Mouse (Mus musculus): ENCODE measurements around the gene Peli2. TPM values are rescaled to one million over a fixed set of nuclear protein-coding genes. Genes with fewer than 3 reads are reported as not detected.
A peak's percentile ranks its signal among the peaks of the same experiment; 100 is the strongest.

The Peli2 gene
- polyA plus RNA-seq, 1 experiment, result not detected

DNA sequence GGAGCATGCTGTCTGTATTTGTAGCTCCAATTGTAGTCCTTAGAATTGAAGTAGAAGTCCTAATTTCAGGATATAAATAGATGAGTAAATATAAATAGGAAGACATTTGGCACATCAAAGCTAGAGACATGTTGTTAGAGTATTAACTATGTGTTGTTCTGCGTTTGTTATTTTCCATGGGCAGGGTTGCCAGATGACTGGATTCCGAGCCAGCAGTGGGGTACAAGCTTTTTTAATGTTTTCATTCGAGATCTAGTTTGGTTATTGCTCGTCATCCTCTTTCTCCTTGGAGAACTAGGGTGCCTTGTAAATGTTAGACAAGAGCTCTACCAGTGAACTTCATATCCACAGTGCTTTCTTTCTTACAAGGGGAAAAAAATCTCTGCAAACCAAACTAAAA is 78.9 kb downstream of the Peli2 start:
- H3K4me1 ChIP-seq (ENCODE audit: control insufficient read depth, insufficient read depth, low read length), result peaks cover 42% of the 10 kb centered on the region
- H3K27ac ChIP-seq (ENCODE audit: insufficient read depth, low read depth, low read length), result no peak overlapping the region; the same call in 1 of the 2 replicates
- TF ChIP-seq POLR2A (IDR thresholded peaks at IDR 0.05; ENCODE audit: insufficient read depth, low read depth, low read length), result no peak
- no peak for TF ChIP-seq CTCF (IDR thresholded peaks at IDR 0.05; ENCODE audit: insufficient read depth, low read depth, low read length)
- no peak overlapping the region for H3K4me3 ChIP-seq (ENCODE audit: insufficient read depth, low read depth, low read length)
- whole genome bisulfite sequencing, result 28% methylated on average over 4 of the region's 4 CpGs

DNA sequence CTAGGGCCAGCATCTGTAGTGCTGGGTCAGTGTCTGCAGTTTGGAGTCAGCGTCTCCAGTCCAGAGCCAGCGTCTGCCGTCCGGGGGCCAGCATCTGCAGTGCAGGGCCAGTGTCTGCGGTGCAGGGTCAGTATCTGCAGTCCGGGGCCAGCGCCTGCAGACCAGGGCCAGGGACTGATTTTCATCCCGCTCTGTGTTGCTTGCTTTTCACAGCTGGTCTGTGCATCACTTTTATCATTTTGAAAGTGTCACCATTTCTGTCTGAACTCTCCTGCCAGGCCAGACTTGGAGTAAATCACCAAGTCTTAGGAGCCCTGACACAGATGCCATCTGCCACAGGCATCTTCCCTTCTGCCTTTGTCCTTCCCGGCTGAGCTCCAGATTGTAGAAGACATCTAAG is 79.7 kb downstream of the Peli2 start:
- peaks cover 48% of the 10 kb centered on the region for H3K4me1 ChIP-seq (ENCODE audit: control insufficient read depth, insufficient read depth, low read length)
- WGBS, result 91% methylated on average over 9 of the region's 9 CpGs
- TF ChIP-seq CTCF (IDR thresholded peaks at IDR 0.05; ENCODE audit: insufficient read depth, low read depth, low read length) (no peak), POLR2A (IDR thresholded peaks at IDR 0.05; ENCODE audit: insufficient read depth, low read depth, low read length) (no peak)
- no peak overlapping the region for H3K27ac ChIP-seq (ENCODE audit: insufficient read depth, low read depth, low read length)
- H3K4me3 ChIP-seq (ENCODE audit: insufficient read depth, low read depth, low read length), result no peak overlapping the region

DNA sequence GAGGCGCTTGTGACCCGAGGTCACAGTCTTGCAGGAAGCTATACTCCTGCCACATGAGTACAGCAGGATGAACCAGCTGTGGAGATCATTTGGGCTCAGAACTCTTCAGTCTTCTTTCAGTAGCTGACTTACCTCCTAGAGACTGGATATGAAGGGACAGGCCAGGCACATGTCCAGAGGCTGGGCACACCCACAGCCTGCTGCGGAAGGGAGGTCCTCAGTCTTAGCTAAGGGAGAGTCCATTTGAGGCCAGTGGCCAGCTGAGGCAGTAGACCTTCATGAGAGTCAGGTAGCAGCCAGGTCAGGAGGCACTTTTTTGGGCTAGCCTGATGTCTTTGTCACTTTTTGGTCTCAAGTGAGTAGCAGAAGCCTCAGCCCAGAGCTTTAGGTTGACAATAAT is 80.2 kb downstream of the Peli2 start:
- 83% methylated on average over 3 of the region's 3 CpGs for WGBS
- peaks cover 52% of the 10 kb centered on the region for H3K4me1 ChIP-seq (ENCODE audit: control insufficient read depth, insufficient read depth, low read length)
- H3K4me3 ChIP-seq (ENCODE audit: insufficient read depth, low read depth, low read length), result no peak overlapping the region
- TF ChIP-seq POLR2A (IDR thresholded peaks at IDR 0.05; ENCODE audit: insufficient read depth, low read depth, low read length) (no peak), CTCF (IDR thresholded peaks at IDR 0.05; ENCODE audit: insufficient read depth, low read depth, low read length) (no peak)
- H3K27ac ChIP-seq (ENCODE audit: insufficient read depth, low read depth, low read length), result no peak overlapping the region

DNA sequence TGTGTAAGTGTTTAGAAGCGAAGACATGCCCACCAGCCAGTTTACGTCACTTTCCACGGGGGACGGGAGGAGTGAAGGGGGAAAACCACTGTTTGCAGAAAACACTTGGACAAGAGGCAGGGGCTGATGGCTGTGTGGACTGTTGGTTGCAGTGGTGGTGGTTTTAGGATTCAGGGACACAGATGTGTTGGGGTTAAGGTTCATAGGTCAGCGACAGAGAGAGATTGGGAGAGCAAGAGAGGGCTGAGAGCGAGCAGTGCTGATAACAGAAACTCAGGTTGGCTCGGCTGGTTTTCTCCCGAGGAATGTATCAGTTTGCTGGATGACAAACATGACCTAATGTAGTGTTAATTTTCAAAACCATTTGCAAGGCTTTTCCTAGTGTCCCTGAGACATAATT is 80.8 kb downstream of the Peli2 start:
- Histone ChIP-seq H3K4me3 (ENCODE audit: insufficient read depth, low read depth, low read length) (no peak overlapping the region), H3K4me1 (ENCODE audit: control insufficient read depth, insufficient read depth, low read length) (peaks cover 52% of the 10 kb centered on the region), H3K27ac (ENCODE audit: insufficient read depth, low read depth, low read length) (no peak overlapping the region)
- TF ChIP-seq CTCF (IDR thresholded peaks at IDR 0.05; ENCODE audit: insufficient read depth, low read depth, low read length) (no peak), POLR2A (IDR thresholded peaks at IDR 0.05; ENCODE audit: insufficient read depth, low read depth, low read length) (no peak)
- WGBS, result 73% methylated on average over 8 of the region's 8 CpGs

DNA sequence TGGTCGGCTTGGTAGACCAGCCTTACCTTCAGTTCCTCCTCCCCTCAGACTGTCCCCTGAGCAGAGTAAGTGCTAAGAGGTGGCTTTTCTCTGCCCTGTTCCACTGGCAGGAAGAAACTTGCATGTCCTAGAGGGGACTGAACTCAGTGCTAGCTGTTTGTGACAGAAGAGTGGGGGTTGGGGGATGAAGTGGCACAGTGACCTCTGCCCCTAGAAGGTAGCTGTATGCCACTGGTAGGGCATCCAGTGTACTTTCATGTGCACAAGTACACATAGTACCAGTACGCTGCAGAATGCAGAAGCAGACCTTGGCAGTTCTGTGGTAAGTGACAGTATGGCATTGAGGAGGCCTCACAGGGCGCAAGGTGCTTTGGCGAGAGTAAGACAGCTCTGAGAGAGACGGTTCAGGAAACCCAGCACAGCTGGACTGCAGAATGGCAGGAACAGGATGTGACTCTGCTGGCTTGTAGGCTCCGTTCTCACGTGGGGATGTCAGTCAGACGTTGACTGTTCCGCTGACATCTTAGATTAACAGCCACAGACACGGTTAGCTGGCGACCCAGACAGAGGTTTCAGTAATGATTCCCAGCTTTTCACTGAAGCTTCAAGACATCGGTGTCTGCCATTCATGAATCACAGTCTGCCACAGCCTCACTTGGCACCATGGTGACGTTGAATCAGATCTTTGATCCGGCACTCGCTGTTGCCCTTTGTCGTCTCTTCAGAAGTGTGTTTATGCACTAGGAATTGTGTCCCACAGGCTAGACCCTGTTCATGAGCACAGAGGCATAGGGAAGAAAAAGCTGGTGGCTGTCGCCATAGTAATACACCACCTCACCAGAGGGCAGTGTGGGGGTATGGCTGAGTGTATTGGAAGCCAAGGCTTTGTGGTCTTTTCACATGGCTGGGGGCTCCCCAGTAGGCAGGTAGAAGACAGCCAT is 81.7 kb downstream of the Peli2 start:
- no peak overlapping the region for H3K4me3 ChIP-seq (ENCODE audit: insufficient read depth, low read depth, low read length)
- peaks cover 54% of the 10 kb centered on the region for H3K4me1 ChIP-seq (ENCODE audit: control insufficient read depth, insufficient read depth, low read length)
- TF ChIP-seq CTCF (IDR thresholded peaks at IDR 0.05; ENCODE audit: insufficient read depth, low read depth, low read length) (no peak), POLR2A (IDR thresholded peaks at IDR 0.05; ENCODE audit: insufficient read depth, low read depth, low read length) (no peak)
- WGBS, result 51% methylated on average over 17 of the region's 17 CpGs
- H3K27ac ChIP-seq (ENCODE audit: insufficient read depth, low read depth, low read length), result no peak overlapping the region

DNA sequence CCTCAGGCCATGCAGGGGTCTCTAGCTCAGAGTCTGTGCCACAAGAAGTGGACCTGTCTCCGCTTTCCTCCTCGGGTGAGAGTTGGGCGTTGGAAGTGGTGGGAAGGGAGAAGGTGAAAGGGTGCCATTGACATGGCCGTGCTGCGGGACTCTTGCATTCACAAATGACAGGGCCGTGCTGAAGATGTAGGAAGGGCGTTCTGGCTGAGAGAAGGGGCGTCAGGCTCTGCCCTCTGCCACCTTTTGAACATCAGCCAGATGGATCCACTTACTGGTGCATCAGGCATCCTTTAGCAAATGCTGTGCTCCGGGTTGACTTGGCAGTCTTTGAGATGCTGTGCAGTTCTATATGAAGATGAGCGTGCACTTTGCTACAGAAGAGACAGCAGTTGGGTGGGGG is 84.4 kb downstream of the Peli2 start:
- WGBS, result 61% methylated on average over 10 of the region's 10 CpGs
- no peak for TF ChIP-seq CTCF (IDR thresholded peaks at IDR 0.05; ENCODE audit: insufficient read depth, low read depth, low read length)
- TF ChIP-seq POLR2A (IDR thresholded peaks at IDR 0.05; ENCODE audit: insufficient read depth, low read depth, low read length), result no peak
- peaks cover 55% of the 10 kb centered on the region for H3K4me1 ChIP-seq (ENCODE audit: control insufficient read depth, insufficient read depth, low read length)
- H3K4me3 ChIP-seq (ENCODE audit: insufficient read depth, low read depth, low read length), result no peak overlapping the region
- no peak overlapping the region for H3K27ac ChIP-seq (ENCODE audit: insufficient read depth, low read depth, low read length)

DNA sequence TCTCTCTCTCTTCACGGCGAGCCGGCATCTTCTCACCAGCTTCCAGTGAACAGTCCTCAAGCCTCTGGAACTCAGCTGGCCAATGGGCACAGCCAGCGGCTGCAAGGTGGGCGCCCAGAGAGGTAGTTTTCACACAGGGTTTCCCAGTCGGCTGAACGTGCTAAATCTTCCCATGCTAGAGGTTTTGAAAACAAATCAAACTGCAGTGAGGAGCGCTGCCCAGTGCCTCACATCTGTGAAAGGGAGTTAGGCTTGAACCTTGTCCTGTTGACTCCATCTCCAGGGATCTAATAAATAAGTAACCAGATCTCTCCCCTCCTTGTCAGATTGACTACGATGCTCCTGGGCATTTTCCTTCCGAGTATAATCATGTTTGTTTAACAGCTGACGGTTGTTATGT is 85.0 kb downstream of the Peli2 start:
- Histone ChIP-seq H3K27ac (ENCODE audit: insufficient read depth, low read depth, low read length) (no peak overlapping the region), H3K4me3 (ENCODE audit: insufficient read depth, low read depth, low read length) (no peak overlapping the region), H3K4me1 (ENCODE audit: control insufficient read depth, insufficient read depth, low read length) (peaks cover 55% of the 10 kb centered on the region)
- WGBS, result 68% methylated on average over 11 of the region's 11 CpGs
- TF ChIP-seq CTCF (IDR thresholded peaks at IDR 0.05; ENCODE audit: insufficient read depth, low read depth, low read length), result no peak
- no peak for TF ChIP-seq POLR2A (IDR thresholded peaks at IDR 0.05; ENCODE audit: insufficient read depth, low read depth, low read length)

DNA sequence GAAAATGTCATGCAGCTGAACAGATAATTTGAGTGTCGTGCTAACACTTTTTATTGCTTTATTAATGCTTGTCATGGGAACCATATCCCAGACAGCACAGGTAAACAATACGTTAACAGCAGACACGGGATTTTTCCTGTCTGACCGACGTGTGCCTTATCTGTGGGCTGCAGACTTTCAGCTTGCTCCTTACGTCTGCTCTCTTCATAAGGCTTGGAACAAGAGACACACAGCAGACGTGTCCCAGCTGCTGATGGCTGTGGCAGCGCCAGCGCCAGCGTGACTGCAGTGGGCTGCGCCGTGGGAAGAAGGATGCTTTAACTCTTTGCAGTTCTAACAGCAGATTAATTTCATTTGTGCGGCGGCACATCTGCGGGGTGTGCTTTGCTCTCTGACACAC is 86.5 kb downstream of the Peli2 start:
- no peak for TF ChIP-seq CTCF (IDR thresholded peaks at IDR 0.05; ENCODE audit: insufficient read depth, low read depth, low read length)
- TF ChIP-seq POLR2A (IDR thresholded peaks at IDR 0.05; ENCODE audit: insufficient read depth, low read depth, low read length), result no peak
- Histone ChIP-seq H3K4me1 (ENCODE audit: control insufficient read depth, insufficient read depth, low read length) (peaks cover 52% of the 10 kb centered on the region), H3K27ac (ENCODE audit: insufficient read depth, low read depth, low read length) (peak overlapping the region; percentile 75), H3K4me3 (ENCODE audit: insufficient read depth, low read depth, low read length) (no peak overlapping the region)
- WGBS, result 10% methylated on average over 15 of the region's 15 CpGs

DNA sequence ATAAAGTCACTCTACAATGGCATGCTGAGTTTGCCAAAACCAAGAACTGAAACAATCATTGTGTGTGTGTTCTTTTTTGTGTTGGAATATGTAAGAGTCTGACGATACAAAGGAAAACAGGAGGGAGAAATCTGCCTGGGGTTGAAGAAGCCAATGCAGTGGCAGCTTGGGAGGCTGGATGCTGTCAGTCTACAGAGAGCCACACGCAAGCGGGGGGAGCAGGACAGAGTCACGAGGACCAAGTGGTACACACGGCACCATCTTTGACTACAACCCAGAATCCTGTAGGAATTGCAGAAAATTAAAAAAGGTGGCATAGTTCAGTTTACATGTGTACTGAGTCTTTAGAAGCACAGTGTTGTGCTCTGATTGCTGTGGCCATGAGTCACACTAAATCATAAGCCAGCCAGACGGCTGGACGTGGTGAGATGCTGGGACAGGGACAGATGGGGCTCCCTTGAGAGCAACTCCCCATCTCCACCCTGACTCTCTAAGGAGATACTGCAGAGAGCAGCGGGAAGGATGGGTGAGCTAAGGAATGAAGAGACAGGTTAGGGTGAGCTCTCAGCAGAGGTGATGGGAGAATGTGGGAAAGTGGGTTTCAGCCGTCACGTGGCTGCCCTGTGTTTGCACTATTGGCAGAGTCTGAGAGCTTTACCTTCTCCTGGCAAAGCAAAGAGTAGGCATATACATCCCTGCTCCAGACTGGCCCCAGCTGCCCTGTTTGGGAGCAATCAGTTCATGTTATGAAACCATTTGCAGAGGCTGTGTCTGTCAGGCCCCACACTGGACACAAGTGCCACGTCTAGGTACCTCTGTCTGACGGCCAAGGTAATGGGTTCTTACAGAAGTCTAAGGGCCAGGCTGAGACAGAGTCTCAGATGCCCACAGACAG is 87.4 kb downstream of the Peli2 start:
- Histone ChIP-seq H3K4me3 (ENCODE audit: insufficient read depth, low read depth, low read length) (no peak overlapping the region), H3K4me1 (ENCODE audit: control insufficient read depth, insufficient read depth, low read length) (peaks cover 52% of the 10 kb centered on the region), H3K27ac (ENCODE audit: insufficient read depth, low read depth, low read length) (peak overlapping the region; percentile 75)
- TF ChIP-seq CTCF (IDR thresholded peaks at IDR 0.05; ENCODE audit: insufficient read depth, low read depth, low read length), result no peak
- no peak for TF ChIP-seq POLR2A (IDR thresholded peaks at IDR 0.05; ENCODE audit: insufficient read depth, low read depth, low read length)
- 42% methylated on average over 12 of the region's 12 CpGs for WGBS

Measured in olfactory bulb, adult 2 months (tissue).